Mouse (Mus musculus) left cerebral cortex, adult 18-20 months (tissue): ENCODE data around the gene Tmem190. TPM values are rescaled to one million over a fixed set of nuclear protein-coding genes. Genes with fewer than 3 reads are reported as not detected.
"Not testable (repeated sequence)": the region's sequence is repeated elsewhere in the genome, so short reads cannot be mapped to it uniquely, and the experiment has no call there.

Source experiments
- DNase-seq, 2 experiments: peaks; one replicate each; pipeline ENCODE4 v3.0.0; 2021 to 2022; ENCODE audit warnings: low spot score in 2 of 2, mixed read lengths in 1 of 2
- total RNA-seq, 2 experiments: library from RNA; stranded (reverse); gene quantifications; 2 replicates each; pipeline ENCODE4 v1.2.3; 2021

Tmem190 gene
- total RNA-seq, 2 experiments from 2014 or later, result not detected

DNA sequence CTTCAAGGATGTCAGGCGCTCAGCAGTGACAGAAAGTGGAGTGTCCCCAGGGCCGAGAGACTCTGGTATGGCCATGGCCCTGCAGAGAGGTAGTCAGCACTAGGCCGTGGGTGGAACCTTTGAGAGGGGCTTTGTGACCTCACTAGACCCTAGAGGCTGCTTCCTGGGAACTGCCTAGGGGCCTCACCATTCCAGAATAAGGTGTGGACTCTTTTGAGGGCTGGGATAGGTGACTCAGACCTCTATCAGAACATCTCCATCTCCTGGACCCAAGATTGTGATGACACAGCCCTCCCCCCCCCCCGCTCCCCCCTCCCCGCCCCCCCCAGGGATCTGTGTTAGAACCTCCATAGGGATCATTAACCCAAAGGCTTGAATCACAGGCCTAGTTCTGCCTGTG is 11.5 kb upstream of the Tmem190 start, which contains the start of gene Fam71e2:
Gene Fam71e2, minus strand, starts transcription at position 101 of the 400 bp plus-strand sequence.
- no peak for DNase-seq

DNA sequence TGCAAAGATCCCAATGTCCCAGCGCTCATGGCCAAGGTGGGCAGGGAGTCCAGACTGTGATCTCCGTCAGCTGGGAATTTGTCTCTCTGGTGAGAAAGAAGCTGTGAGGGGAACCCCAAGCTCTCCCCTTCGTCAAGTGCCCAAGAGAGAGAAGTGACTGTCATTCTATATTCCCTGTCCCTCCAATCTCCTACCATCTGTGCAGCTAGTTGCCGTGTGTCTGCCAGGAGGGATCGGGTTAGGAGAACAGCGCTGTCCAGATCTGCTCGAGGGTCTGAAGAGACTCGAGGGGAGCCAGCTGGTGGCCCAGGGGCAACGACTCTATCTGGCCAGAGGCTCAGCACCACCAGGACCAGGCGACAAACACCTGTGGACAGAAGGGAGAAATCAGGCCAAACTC is 6.6 kb upstream of the Tmem190 start:
- no peak for DNase-seq

- DNase-seq, result no peak
These were observed 5.6 kb upstream of the Tmem190 start for GRCm38 (mm10) chr7:4776861-4777830.

- DNase-seq, result no peak
These were observed 4.7 kb upstream of the Tmem190 start for GRCm38 (mm10) chr7:4777851-4778637.

DNA sequence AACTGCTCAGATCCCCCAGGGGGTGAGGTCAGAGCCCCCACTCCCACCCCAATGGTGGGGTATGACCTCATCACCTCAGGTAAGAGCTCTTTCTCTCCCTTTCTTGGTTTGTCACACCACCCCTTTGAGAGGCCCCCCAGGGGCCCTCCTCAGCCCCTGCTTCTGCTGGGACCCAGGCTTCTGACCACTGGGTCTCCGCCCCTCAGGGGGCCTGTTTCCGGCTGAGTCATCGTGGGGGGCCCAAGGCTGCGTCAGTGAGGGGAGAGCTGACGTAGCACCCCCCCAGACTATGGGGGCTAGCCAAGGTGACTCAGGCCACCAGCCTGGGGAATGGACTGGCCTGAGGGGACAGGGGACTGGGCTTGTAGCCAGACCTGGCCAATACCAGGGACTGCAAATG is 2.8 kb upstream of the Tmem190 start:
- no peak for DNase-seq

DNA sequence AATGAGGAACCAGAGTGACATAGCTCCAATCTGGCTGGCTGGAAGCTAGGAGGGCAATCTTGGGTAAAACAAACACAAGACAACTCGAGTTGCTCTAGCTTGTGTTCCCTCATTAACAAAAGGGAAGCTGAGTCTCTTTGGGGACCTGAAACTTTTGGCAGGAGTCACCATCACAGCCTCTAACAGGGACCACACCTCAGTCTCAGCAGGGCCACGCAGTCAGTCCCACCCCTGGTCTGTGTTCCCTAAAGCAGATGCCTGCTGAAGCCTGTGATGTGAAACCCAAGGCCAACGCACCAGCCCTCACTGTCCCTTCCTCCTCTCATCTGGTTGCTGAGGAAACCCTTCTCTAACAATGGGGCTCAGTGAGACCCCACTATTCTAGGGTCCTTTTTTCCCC is 607 bp upstream of the Tmem190 start:
- no peak for DNase-seq

GRCm38 (mm10) chr7:4783667-4784268 is 1.0 kb downstream of the Tmem190 start:
- peak; percentile 55 to 58 for DNase-seq

GRCm38 (mm10) chr7:4788499-4789435 is 6.0 kb downstream of the Tmem190 start:
- peak; percentile 53 to 59 for DNase-seq

DNA sequence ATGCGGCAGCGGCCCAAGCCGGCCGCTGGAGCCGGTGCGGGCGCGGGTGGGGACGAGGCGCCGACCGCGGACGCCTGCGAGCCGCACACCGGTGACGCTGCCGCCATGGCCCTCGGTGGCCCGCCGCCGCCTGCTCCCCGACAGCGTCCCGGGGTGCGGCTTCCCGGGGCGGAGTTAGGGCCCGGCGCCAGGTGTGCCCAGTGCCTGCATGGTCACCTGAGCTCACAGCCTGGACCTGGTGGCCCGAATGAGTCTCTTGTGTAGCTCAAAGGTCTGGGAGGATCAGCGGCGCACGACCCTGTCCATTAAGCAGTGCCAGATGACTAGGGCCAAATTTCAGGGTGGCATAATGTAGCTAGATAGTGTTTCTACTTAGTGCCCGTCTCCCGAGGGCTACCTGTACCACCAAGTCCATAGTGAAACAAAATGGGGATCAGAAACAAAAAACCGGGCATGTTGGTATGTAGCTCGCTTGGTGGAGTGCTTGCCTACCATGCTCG is 6.7 kb downstream of the Tmem190 start, which contains the start of gene Tmem238:
Gene Tmem238, minus strand, starts transcription at position 221 of the 500 bp plus-strand sequence.
- no peak for DNase-seq

DNA sequence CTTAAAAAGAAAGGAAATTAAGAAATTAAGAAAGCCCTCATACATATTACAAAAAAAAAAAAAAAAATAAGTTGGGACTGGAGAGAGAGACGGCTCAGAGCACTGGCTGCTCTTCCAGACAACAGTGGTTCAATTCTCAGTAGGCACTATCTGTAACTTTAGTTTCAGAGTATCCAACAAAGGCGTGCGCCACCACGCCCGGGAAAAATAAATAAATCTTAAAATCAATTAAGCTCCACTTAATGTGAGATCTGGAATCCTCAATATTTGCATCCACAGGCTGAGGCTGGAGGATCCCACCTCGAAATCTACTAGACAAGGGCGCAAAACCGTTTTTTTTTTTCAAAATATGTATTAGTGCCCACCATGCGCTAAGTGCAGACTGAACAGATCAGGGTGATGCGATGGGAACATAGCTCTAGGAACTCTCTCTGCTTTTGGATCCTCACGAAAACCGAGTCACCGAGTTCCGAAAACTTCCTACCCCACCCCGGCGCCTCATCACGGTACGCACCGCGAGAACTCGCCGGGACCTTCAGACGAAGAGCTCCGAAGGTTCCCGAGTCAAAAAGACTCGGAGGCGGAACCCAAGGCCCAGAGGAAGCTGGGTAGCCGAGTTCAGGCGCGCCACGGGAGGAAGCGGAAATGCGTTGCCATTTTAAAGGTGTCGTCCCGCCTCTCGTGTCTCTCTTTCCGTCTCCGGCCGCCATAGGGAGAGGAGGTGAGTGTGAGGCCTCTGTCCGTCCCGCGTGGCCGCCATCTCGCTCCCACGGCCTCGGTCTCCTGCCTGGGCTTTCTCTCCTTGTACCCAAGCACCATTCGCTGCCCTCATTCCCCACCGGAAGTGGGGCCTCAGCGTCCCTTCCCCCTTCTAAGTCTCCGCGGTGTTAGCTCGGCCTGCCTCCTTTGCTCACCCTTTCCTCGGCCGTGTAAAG is 9.8 kb downstream of the Tmem190 start, which contains the start of gene Rpl28:
Gene Rpl28, plus strand, starts transcription at position 597 of the 935 bp plus-strand sequence.
- peak; percentile 97 for DNase-seq

DNA sequence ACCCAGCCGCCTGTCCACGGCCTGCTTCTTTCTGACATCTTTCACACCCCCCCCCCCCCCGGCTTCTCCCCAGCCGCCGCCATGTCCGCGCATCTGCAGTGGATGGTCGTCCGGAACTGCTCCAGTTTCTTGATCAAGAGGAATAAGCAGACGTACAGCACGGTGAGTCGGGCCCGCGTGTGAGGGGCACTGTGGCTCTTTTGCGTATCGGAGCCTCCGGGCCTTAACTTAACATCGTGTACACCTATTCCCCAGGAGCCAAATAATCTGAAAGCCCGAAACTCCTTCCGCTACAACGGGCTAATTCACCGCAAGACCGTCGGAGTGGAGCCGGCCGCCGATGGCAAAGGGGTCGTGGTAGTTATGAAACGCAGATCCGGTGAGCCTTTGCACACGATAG is 10.5 kb downstream of the Tmem190 start:
- DNase-seq, result not testable (repeated sequence)

GRCm38 (mm10) chr7:4793674-4794073 is 10.9 kb downstream of the Tmem190 start:
- no peak for DNase-seq

- no peak for DNase-seq
These were observed 12.0 kb downstream of the Tmem190 start for GRCm38 (mm10) chr7:4794631-4795168.

DNA sequence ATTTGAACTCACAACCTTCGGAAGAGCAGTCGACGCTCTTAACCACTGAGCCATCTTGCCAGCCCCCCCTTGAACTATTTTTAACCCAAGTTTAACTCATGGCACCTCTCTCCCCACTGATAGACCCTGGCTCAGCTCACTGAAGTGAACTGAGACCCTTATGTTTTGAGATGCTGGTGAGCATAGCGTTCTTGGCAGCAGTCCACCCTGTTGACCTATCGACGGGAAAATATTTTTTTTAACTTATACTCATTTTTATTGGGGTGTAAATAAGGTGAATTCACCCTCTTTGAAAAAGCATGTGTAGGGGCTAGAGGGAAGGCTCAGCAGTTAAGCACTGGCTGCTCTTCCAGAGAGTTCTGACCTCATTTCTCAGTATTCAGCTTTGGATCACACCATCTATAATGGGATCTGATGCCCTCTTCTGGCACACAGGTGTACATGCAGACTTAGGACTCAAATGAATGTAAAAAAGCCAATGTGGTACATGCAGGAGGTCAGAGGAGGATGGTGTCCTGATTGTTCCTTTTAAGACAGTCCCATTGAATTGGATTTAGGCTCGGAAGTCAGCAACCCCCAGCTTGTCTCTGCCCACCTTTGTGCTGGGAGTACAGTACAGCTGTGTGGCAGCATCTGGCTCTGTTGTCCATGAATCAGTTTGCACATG is 13.2 kb downstream of the Tmem190 start:
- DNase-seq, result no peak

DNA sequence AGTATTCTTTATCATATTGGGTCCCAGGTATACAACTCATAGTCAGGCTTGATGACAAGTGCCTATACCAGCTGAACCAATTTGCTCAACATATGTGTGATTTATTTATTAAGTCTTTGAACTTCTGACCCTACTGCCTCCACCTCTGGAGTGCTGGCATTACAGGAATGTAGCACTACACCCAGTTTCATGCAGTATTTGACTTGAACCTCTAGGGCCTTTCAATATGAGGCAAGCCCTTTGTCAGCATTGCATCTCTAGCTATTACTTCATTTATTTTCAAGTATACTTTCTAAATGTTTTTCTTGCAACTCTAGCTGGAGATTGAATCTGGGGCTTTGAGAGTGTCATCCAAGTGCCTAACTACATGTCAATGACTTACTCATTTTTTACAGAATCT is 19.5 kb downstream of the Tmem190 start:
- DNase-seq, result no peak

- no peak for DNase-seq
These were observed 24.0 kb downstream of the Tmem190 start for GRCm38 (mm10) chr7:4806716-4807115.

DNA sequence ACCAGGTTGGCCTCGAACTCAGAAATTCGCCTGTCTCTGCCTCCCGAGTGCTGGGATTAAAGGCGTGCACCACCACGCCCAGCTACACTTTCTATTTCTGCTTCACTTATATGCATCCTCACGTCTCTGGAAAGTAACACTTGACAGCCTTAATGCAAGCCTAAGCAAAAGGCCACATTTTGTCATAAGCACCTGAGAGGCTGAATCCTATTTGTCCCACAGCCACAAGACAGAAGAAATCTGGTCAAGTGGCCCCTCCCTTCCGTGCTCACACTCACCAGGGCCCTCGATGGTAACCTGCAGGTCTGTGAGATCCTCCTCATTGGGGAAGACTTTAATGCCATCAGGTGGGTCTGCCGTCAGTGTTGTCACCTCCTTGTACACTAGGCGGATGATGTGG is 28.4 kb downstream of the Tmem190 start:
- not testable (repeated sequence) for DNase-seq

- no peak for DNase-seq
These were observed 29.1 kb downstream of the Tmem190 start for GRCm38 (mm10) chr7:4811842-4812302.
